Mouse (Mus musculus) cortical plate, adult 2 months (tissue): ENCODE measurements around the gene Pip4k2a. TPM values are rescaled to one million over a fixed set of nuclear protein-coding genes. Genes with fewer than 3 reads are reported as not detected.
A peak's percentile ranks its signal among the peaks of the same experiment; 100 is the strongest.

Experiments
- H3K27ac ChIP-seq: fragments of 200-500 bp; 2 replicates; pipeline ENCODE4 v1.5.1; 2012; ENCODE audit warnings: low read length, control low read depth, inconsistent platforms; ENCODE audit not compliant: insufficient read depth
- H3K4me1 ChIP-seq: fragments of 200-500 bp; 2 replicates; pipeline ENCODE4 v1.6.1; 2011; ENCODE audit warnings: low read length; ENCODE audit not compliant: control insufficient read depth, insufficient read depth
- H3K4me3 ChIP-seq: fragments of 200-500 bp; 2 replicates; pipeline ENCODE4 v1.5.1; 2011; ENCODE audit warnings: mild to moderate bottlenecking, low read length, control low read depth; ENCODE audit not compliant: insufficient read depth
- CTCF ChIP-seq: fragments of 200-500 bp; IDR thresholded peaks from 2 replicates; pipeline ENCODE4 v1.5.1; 2011; ENCODE audit warnings: mild to moderate bottlenecking, control low read depth, low read length; ENCODE audit not compliant: insufficient read depth; ENCODE audit errors: extremely low read depth
- POLR2A ChIP-seq: fragments of 200-500 bp; IDR thresholded peaks from 2 replicates; pipeline ENCODE4 v1.6.1; 2011; ENCODE audit warnings: mild to moderate bottlenecking, low read length, control low read depth; ENCODE audit not compliant: insufficient read depth; ENCODE audit errors: extremely low read depth
- polyA plus RNA-seq: library from polyadenylated mRNA; depleted of rRNA; stranded (reverse); fragments of >200 nt; gene quantifications from 2 replicates; pipeline ENCODE4 v1.2.3, GENCODE M21; 2012

Pip4k2a gene
- polyA plus RNA-seq, 1 experiment, result 58.8 TPM

DNA sequence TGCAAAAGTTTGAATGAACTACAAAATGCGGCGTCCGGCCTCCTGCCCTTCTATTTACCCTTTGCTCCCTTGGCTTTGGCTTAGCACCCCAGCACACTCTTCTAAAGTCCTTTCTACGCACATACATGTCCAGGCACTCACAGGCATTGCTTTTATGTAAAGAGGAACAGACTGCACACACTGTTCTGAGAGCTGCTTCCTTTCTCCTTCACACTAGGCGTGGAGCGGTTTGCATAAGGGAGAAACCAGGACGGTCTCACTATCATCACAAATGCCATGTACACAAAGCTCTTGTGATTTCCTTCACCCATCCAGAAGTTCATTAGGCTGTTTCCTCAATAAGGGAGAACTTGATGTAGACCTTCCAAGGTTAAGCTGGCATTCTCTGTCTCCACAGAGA, 8.2 kb upstream of the Pip4k2a start:
- no peak for TF ChIP-seq CTCF
- TF ChIP-seq POLR2A, result no peak
- H3K4me3 ChIP-seq, result no peak overlapping the region
- no peak overlapping the region for H3K27ac ChIP-seq
- H3K4me1 ChIP-seq, result no peaks in the 10 kb centered on the region

DNA sequence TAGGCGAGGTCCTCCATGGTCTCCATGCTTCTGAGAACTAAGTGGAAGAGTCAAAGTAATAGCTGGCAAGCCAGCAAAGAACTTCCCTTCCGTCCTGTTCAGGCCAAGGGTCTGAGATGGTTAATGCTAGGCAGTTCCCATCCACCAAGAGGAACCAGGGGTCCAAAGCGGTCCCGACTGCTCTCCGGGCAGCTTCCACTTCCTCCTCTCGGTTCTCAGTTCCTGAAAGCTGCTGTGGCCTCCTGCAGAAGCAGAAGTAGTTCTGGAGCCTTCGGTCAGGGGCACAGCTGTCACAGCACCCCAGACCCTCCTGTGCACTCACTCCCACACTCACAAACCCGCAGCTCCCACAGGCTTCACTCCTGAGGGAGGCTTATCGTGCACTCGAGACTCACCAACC, 6.9 kb upstream of the Pip4k2a start:
- H3K4me3 ChIP-seq, result no peak overlapping the region
- TF ChIP-seq CTCF (no peak), POLR2A (no peak)
- no peak overlapping the region for H3K27ac ChIP-seq
- H3K4me1 ChIP-seq, result no peaks in the 10 kb centered on the region

DNA sequence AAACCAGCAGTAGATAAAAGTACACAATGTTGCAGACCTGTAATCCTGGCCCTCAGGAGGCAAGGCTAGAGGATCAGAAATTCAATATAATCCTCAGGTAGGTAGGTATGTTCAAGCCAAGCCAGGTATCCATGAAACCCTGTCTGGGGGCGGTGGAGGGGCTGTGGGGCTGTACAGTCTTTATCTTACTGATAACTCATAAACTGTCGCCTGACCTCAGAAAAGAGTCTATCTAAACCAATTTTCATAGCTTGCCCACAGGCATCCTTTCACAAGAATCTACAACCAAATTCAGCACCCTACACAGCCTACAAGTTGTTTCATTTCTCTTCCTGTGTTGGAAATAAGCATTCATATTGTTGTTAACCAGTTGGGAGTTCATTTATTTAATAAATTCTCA, 1.5 kb upstream of the Pip4k2a start:
- Histone ChIP-seq H3K4me1 (peaks cover 2% of the 10 kb centered on the region; the same call in 1 of the 2 replicates), H3K4me3 (no peak overlapping the region; the same call in 1 of the 2 replicates), H3K27ac (no peak overlapping the region)
- TF ChIP-seq POLR2A (no peak), CTCF (no peak)

DNA sequence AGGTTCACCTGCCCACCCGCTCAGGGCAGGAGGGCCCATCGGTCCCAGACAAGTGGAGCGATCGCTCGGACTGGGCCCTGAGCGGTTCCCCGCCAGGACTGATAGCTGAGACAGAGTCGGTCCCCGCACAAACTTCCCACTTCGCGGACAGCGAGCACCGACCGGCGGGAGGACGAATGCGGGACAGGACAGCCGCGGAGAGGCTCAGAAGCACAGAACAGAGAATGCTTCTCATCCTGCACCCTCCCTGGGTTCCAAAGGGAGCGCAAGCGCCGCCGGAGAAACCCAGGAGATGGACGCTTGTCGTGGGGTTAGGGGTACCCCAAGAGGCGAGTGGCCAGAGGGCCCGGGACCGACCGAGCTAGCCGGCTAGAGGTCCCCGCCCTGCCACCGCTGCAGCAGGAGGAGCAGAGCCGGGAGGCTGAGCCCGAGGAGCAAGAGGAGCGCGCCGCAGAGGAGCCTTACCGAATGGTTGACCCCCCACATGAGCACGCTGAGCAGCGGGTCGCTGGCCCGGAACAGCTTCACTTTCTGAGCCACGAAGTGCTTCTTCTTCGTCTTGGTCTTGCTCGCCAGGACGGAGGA, 447 bp downstream of the Pip4k2a start:
- H3K27ac ChIP-seq, result peak overlapping the region; percentile 90
- peak overlapping the region; percentile 94 for H3K4me3 ChIP-seq
- no peak for TF ChIP-seq CTCF
- peaks cover 2% of the 10 kb centered on the region; the same call in 1 of the 2 replicates for H3K4me1 ChIP-seq

DNA sequence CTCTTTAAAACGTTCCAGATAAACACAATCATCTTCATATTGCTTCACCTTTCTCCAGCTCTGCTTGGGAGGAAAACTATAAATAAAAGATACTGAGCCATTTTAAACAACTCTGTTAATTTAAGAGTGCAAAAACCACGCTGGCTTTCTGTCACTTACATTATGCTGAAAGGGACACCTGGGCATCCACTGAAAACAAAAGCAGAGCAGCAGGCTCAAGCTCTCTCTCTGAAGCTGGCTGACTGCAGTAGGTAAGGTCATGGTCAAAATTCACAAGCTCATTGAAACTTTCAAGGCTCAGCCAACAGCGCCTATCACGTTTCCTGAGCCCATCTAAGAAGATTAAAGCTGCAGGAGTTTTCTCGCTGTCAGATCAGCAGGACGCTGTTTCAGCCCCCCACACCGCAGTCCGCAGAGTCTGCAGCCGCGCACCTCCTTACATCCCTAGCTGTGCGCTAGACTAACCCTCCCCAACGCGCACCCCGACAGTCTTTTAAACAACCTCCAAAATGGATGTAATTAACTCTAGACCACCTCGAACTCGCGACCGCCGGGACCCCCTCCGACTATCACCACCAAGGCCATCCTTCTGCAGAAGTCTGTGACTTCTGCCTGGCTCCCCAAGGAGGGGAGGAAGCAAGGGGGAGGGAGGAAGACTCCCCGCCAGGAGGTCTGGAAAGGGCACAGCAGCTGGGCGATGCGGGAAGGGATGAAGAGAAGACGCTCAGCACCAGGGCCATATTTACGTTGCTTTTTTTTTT, 1.3 kb downstream of the Pip4k2a start:
- Histone ChIP-seq H3K4me1 (peaks cover 2% of the 10 kb centered on the region; the same call in 1 of the 2 replicates), H3K27ac (0 out of 2 replicates have a peak overlapping the region, but pooled peaks have one; percentile 1)
- TF ChIP-seq POLR2A, result no peak

DNA sequence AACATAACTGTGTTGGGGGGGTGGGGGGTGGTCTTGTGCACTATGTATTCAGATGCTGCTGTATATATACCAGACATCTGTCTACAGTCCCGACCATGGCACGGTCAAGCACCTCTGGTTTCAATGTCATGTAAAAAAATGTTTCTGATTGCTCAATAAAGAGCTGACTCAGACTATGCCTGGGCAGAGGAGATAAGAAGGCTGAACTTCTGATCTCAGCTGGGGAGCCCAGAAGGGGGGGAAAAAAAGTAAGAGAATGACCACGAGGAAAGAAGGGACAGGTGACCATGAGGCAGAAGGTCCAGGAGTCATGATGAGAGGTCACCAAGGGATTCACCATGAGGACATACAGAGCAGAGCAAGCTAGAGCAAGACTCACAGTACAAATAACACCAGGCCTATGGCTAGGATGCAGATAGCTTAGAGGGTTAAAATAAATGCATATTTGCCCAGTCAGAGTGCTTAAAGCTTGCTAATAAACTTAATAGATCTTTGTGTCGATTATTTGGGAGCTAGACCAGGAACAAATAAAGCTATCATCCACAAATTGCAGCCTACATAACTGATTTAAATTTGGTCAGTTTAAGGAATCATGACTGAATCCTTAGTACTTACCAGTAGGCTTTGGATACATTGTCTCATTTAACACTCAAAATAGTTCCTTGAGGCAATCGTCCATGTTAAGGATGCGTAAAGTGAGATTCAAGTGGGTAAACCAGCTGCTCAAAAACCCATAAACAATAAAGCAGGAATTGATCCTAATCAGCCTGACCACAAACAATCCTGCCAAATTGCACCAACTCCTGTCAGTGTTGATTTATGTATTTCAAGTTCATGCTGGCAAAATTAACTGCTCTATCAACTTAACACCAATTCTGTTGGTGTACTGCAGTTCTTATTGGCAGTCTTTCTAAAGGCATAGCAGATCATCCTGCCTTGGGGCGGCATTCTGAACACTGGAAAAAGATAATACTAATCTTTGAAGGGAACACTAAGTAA, 5.1 kb downstream of the Pip4k2a start:
- H3K4me3 ChIP-seq, result no peak overlapping the region
- H3K27ac ChIP-seq, result no peak overlapping the region
- TF ChIP-seq POLR2A (no peak), CTCF (no peak)
- peaks cover 2% of the 10 kb centered on the region; the same call in 1 of the 2 replicates for H3K4me1 ChIP-seq

More for the DNA sequence above, 1.3 kb downstream of the Pip4k2a start:
- H3K4me3 ChIP-seq, result peak overlapping the region; percentile 94

DNA sequence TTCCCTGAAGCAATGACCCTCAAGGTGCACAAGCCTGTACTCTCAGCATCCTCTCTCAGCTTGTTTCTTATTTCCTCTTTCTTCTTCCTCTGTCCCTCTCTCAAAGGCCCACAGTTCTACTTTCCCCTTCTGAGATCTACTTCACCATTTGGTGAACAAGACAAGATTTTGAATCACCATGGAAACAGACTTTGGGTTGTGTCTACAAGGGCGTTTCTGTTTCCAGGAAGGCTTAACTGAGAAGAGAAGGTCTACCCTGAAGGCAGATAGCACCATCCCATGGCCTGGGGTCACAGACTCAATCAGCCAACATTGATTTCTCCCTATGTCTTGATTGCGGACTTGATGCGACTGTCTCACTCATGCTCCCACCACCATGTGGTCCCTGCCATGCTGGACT, 9.0 kb downstream of the Pip4k2a start:
- Histone ChIP-seq H3K27ac (no peak overlapping the region), H3K4me3 (no peak overlapping the region), H3K4me1 (no peaks in the 10 kb centered on the region; the same call in 1 of the 2 replicates)
- no peak for TF ChIP-seq POLR2A
- TF ChIP-seq CTCF, result no peak

DNA sequence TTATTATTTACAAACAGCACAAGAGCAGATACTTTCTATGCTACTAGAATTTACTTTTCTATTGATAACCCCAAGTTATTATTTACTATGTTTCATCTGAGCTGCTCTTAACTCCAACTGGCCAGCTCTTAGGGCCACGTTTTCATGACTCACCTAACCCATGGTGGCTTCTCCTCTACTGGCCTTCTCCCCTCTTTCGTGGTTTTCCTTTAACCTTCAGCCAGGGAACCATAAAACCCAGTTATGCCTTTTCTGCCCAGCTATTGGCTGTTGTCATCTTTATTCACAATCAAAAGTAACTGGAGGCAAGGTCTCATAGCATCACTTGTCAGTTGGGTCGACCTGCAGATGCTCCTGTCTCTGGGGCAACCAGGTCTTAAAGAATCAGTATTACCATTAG, 12.4 kb downstream of the Pip4k2a start:
- Histone ChIP-seq H3K27ac (no peak overlapping the region), H3K4me1 (peaks cover under 1% of the 10 kb centered on the region; the same call in 1 of the 2 replicates), H3K4me3 (no peak overlapping the region)
- TF ChIP-seq CTCF (no peak), POLR2A (no peak)

DNA sequence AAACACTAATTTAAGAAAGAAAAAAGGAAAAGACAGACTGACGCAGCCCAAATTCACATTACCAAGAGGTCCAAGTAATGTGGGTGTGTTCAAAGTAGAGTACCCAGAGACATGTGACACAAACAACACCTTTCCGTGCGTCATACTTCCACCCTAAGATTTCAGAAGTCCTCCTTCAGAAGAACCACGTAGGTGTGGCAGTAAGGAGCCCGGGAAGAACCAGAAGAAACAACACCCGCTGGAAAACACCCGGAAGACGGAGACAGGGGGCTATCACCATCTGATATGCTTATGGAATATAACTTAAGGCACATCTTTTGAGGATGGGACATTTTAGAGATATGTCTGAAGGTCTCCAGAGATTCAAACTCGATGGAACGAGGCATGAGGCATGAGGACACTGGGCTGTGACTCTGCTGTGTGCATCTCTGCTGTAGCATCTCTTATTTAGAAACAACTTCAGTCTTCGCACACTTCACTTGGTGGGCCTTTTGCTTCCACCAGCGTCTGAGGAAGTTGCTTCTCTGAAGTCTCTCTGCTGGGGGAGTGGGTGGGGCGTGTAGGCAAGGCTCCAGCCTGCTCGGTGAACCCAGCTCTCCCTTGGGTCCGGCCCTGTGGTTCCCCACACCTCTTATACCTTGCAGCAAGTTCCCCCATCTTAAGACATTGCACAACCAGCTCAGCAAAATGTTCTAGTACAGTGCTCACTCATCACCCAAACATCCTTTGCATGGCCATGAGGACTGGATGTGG, 13.7 kb downstream of the Pip4k2a start:
- no peak for TF ChIP-seq CTCF
- no peak for TF ChIP-seq POLR2A
- H3K27ac ChIP-seq, result no peak overlapping the region

More for the DNA sequence above, 13.7 kb downstream of the Pip4k2a start:
- Histone ChIP-seq H3K4me1 (peaks cover 4% of the 10 kb centered on the region; the same call in 1 of the 2 replicates), H3K4me3 (no peak overlapping the region)
